Mouse (Mus musculus) embryonic fibroblast, embryonic 13.5 days (primary cell): ENCODE data around the gene Gm17660. TPM values are rescaled to one million over a fixed set of nuclear protein-coding genes. Genes with fewer than 3 reads are reported as not detected.

Experiments used
- H3K27ac ChIP-seq: 2 replicates; pipeline ENCODE4 v1.5.1; 2012; ENCODE audit warnings: low read length, control low read depth, inconsistent platforms; ENCODE audit not compliant: insufficient read depth
- H3K4me1 ChIP-seq: 2 replicates; pipeline ENCODE4 v1.6.1; 2011; ENCODE audit warnings: low read length; ENCODE audit not compliant: control insufficient read depth, insufficient read depth
- H3K4me3 ChIP-seq: 2 replicates; pipeline ENCODE4 v1.5.1; 2011; ENCODE audit warnings: mild to moderate bottlenecking, control low read depth, low read length; ENCODE audit not compliant: insufficient read depth
- CTCF ChIP-seq: IDR thresholded peaks from 2 replicates; pipeline ENCODE4 v1.5.1; 2011; ENCODE audit warnings: mild to moderate bottlenecking, control low read depth, low read length, moderate library complexity, borderline replicate concordance; ENCODE audit not compliant: insufficient read depth
- POLR2A ChIP-seq: IDR thresholded peaks from 2 replicates; pipeline ENCODE4 v1.6.1; 2011; ENCODE audit warnings: low read depth, mild to moderate bottlenecking, control low read depth, low read length, moderate library complexity
- polyA plus RNA-seq: library from polyadenylated mRNA; stranded (reverse); fragments of >200 nt; gene quantifications from 2 replicates; pipeline ENCODE4 v1.2.4, GENCODE M21; 2011; ENCODE audit warnings: low read depth; ENCODE audit not compliant: missing spikeins, insufficient read length

The Gm17660 gene
- polyA plus RNA-seq, 1 experiment = not detected

DNA sequence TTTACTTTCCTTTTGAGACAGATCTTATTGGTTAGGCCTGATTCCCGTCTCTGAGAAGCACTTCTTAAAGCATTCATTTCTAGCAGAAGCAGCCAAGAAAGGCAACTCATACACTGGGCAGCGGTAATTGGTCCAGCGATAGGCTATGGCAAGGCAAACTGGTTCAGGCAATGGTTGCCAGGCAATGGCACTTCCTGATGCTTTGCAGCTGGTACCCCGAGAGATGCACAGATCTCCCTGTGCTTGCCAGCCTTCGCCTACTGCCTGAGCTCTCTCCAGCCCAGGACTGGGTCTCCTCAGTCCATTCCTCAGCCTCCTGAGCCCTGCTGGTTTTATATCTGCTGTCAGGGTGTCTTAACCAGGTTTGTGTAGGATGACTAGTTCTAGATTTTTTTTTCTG, 17.0 kb downstream of the Gm17660 start:
- H3K4me3 ChIP-seq = no peak overlapping the region
- H3K4me1 ChIP-seq = peaks cover 3% of the 10 kb centered on the region; the same call in 1 of the 2 replicates
- TF ChIP-seq POLR2A = no peak
- TF ChIP-seq CTCF = no peak
- H3K27ac ChIP-seq = no peak overlapping the region

DNA sequence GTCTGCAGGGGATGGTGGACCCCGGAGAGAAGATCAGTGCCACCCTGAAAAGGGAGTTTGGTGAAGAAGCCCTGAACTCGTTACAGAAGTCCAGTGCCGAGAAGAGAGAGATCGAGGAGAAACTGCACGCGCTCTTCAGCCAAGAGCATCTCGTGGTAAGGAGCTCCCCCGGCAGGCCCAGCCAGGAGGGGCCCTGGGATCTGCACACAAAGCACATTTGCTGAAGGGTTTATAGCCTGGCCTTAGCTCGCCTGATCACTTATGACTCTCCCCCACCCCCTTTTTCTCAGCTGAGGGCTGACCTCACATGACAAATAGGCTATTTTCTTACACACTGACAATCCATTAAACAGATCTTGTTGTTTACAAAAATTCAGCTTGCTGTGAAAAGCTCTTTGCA, 17.8 kb downstream of the Gm17660 start:
- H3K4me3 ChIP-seq = no peak overlapping the region
- no peak for TF ChIP-seq POLR2A
- no peak overlapping the region for H3K27ac ChIP-seq
- H3K4me1 ChIP-seq = peaks cover 3% of the 10 kb centered on the region; the same call in 1 of the 2 replicates

DNA sequence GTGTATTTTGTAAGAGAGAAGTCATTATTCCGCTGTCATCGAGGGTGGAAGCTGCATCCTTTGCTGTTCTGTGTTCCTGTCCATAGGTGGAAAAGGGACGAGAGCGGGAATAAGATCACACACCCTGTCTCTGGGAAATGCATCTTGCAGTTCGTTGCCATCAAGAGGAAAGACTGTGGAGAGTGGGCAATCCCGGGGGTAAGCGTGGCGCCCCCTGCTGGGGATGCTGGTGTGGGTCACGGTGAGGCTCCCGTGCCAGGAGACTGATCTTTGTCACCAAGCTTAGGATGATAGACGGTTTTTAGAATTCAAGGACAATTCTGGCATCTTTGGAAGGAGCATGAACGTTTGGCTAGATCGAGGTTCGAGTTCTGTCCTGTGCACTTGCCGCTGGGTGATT, 19.4 kb downstream of the Gm17660 start:
- no peak overlapping the region for H3K27ac ChIP-seq
- TF ChIP-seq POLR2A (no peak), CTCF (peak; percentile 33; the same call in 1 of the 2 replicates)
- H3K4me3 ChIP-seq = no peak overlapping the region
- H3K4me1 ChIP-seq = peaks cover 3% of the 10 kb centered on the region; the same call in 1 of the 2 replicates

DNA sequence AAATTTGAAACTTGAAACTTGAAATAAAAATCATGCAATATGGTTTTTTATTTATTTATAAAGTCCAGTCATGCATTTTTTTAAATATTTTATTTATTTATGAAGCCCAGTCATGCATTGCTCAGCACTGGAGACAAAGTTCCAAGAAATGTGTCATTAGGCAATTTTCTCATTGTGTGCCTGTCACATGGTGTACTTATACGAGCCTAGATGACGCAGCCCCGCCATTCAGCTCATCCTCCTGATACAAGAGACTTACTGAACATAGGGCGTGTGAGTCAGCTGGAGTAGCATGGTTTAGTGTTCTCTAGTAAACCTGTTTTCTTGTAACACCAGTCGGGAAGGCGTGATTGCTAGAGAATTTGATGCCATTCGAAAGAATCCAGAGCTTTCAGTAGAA, 21.1 kb downstream of the Gm17660 start:
- no peak for TF ChIP-seq CTCF
- no peak for TF ChIP-seq POLR2A
- Histone ChIP-seq H3K4me3 (no peak overlapping the region), H3K4me1 (peaks cover 3% of the 10 kb centered on the region; the same call in 1 of the 2 replicates), H3K27ac (0 out of 2 replicates have a peak overlapping the region, but pooled peaks have one; percentile 29)

DNA sequence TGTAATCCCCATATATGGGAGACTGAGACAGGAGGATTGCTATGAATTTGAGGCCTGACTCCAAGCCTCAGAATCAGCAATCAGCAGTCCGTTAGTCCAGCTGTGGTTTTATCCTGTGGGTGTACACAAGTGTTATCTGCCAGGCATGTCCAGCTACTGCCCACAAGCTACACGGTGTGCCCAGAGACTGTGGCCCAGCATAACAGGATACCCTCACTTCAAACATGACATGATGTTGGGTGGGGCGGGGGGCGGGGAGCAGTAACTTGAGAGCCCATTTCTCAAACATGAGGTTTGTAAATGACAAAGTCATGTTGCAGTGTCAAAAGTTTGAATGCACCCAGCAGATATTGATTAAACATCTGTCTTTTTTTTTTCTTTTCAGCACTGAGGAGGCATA, 21.6 kb downstream of the Gm17660 start:
- peaks cover 3% of the 10 kb centered on the region; the same call in 1 of the 2 replicates for H3K4me1 ChIP-seq
- TF ChIP-seq CTCF (no peak), POLR2A (no peak)
- H3K27ac ChIP-seq = peak overlapping the region; percentile 53
- H3K4me3 ChIP-seq = no peak overlapping the region

DNA sequence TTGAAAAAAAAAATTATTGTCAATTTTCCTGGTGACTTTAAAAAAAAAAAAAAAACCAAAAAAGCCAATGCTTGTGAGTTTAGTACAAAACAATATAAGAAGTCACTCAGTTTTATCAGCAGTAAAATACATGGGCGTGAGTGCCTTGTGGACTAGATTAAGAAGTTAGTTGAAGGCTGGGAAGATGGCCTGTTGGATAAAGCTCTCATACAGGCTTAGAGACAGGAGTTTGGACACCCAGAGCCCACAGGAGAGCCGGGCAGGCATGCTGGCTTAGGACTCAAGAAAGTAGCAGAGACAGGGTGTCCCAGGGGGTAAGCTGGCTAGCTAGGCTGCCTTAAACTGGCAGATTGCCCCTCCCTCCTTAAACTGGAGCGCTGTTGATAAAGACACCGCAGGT, 22.5 kb downstream of the Gm17660 start:
- Histone ChIP-seq H3K4me1 (peaks cover 3% of the 10 kb centered on the region; the same call in 1 of the 2 replicates), H3K4me3 (no peak overlapping the region), H3K27ac (no peak overlapping the region)
- TF ChIP-seq CTCF (no peak), POLR2A (no peak)

DNA sequence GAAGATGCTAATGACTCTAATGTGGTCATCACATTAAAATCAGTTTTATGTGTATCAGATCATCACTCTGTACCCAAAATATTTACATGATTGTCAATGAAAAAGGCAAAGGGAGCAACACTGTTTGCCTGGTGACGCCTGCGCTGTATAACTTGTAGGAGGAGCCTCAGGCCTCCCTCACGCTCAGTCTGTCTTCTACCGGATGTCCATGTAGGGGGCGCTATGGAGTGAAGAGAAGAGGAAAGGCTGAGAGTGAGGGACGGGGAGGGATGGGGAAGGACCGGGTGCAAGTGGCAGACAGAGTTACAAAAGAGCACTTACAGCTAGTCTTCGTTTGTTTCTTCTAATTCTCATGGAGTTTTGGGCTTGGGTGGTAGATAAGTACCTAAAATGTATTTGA, 24.5 kb downstream of the Gm17660 start:
- peaks cover 3% of the 10 kb centered on the region; the same call in 1 of the 2 replicates for H3K4me1 ChIP-seq
- no peak overlapping the region for H3K4me3 ChIP-seq
- H3K27ac ChIP-seq = no peak overlapping the region
- TF ChIP-seq POLR2A (no peak), CTCF (no peak)

DNA sequence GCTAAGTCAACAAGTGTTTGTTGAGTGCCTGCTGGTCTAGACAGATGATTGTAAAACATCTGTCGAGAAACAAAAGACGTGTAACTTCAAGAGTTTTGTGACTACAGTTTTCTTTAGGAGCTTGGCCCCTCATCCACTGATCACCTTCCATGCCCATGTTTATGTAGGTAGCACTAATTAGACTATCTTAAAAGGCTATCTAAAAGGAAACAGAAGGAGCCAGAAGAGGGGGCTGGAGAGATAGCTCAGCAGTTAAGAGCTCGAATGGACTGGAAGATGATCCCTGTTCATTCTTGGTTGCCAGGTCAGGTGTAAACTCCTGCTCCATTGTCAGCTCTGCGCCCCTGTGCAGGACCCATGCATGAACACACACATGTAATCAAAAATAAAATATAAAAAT, 29.3 kb downstream of the Gm17660 start:
- H3K4me1 ChIP-seq = no peaks in the 10 kb centered on the region; the same call in 1 of the 2 replicates
- TF ChIP-seq POLR2A (no peak), CTCF (no peak)
- peak overlapping the region; percentile 79 for H3K4me3 ChIP-seq
- H3K27ac ChIP-seq = no peak overlapping the region

DNA sequence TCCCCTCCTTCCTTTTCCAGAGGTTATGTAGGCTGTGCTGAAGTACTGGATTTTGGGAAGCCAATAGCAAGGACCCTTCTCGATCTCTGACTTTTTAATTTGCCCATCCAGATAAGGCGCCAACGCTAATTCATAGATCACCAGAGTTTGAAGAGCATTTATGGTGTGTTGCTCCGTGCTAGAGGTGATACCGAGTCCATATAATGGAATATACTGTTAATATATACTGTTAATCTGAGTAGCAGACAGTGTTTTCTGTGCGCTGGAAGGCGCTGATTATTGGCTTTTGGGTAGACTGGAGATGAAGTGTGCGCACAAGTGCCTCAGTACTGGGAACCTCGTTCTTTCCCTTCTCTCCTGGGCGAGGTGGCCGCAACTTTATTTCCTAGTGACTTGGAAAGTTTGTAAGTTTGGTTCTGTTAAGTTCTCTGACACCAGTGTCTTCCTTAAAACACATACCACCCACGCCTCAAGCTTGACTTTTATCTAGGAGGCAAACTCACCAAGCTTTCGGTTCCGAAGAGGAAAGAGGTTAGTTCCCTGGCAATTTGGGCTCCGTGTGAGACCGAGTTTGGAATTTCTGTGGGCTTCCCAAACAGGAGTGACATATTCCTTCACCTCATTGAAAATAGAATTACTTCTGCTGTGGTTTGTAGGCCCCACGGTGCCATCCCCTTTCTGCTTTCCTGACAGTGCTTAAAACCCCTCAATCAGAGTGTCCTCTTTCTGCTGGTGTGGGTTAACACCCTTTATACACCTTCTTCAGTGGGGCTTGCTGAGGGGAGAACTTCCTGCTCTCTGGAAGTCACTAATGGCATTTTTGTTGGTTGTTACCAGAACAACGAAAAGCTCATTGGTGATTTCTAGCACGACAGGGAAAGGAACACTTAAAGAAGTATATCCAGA, 30.0 kb downstream of the Gm17660 start:
- H3K4me1 ChIP-seq = no peaks in the 10 kb centered on the region; the same call in 1 of the 2 replicates
- peak overlapping the region; percentile 70 for H3K27ac ChIP-seq
- peak overlapping the region; percentile 79 for H3K4me3 ChIP-seq
- TF ChIP-seq POLR2A = no peak; the same call in 1 of the 2 replicates
- no peak for TF ChIP-seq CTCF
